ENCODE assay signal across 8 mouse cellular contexts in the genomic region with DNA sequence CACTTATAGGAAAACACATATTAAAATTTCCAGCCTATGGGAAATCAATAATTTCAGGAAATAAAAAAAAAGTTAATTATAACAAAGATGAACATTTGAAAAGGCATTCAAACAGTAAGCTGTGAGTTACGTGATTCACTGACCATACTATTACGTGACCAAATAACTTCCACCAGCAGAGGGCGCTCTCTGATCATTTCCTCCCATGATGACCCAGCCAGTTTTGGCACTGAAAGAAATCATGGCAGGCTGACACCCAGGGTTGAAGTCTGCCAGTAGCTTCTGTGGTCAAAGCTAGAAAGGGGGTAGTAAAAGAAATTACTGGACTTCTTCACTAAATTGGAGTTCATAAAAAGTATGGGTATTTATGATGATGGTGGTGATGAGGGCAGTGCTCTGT. TPM values are rescaled to one million over a fixed set of nuclear protein-coding genes. Genes with fewer than 3 reads are reported as not detected.
DNase-seq lines count a peak whose midpoint lies in the region; ATAC-seq lines count a peak whose summit lies in the region.
"Had no signal": no experiment of that assay in that cellular context is flagged by ENCODE, and none has a peak within 500 bp of the region (broad histone marks: within the 10 kb centered on the region; RNA-seq: fewer than 3 reads in every experiment).

No protein-coding gene starts in this region.

- no peaks in the 10 kb centered on the region for H3K9me3 ChIP-seq in forebrain, embryonic 14.5 days (replicated peaks; ENCODE audit: control insufficient read depth, low read length)
- H3K9me3 ChIP-seq in hindbrain, embryonic 11.5 days (ENCODE audit: control insufficient read depth, low read length) = no peaks in the 10 kb centered on the region
- no peaks in the 10 kb centered on the region for H3K9me3 ChIP-seq in midbrain, embryonic 16.5 days (replicated peaks; ENCODE audit: control insufficient read depth, low read length, poor library complexity, severe bottlenecking)

- H3K4me1 ChIP-seq in forebrain, embryonic 14.5 days (ENCODE audit: control insufficient read depth, insufficient read depth, low read length) = peaks cover 9% of the 10 kb centered on the region; the same call in 1 of the 2 replicates
- no peaks in the 10 kb centered on the region for H3K4me1 ChIP-seq in hindbrain, embryonic 11.5 days (replicated peaks; ENCODE audit: control insufficient read depth, insufficient read depth, low read length)
- H3K4me1 ChIP-seq in midbrain, embryonic 16.5 days (ENCODE audit: control insufficient read depth, insufficient read depth, low read length) = peaks cover 8% of the 10 kb centered on the region

- H3K4me2 ChIP-seq in forebrain, embryonic 14.5 days (ENCODE audit: low read length) = no peak overlapping the region
- H3K4me2 ChIP-seq in hindbrain, embryonic 11.5 days (replicated peaks; ENCODE audit: low read depth, low read length) = no peak overlapping the region
- no peak overlapping the region for H3K4me2 ChIP-seq in midbrain, embryonic 16.5 days (ENCODE audit: low read length)

- intact Hi-C loops in left cerebral cortex, postnatal 10 days (cut with DNase I) = loop anchor here (1.0 kb wide), 1 partner anchor 283 kb away; no protein-coding TSS in a partner anchor

- H3K36me3 ChIP-seq in forebrain, embryonic 14.5 days (ENCODE audit: control insufficient read depth, insufficient read depth, low read length) = no peaks in the 10 kb centered on the region
- no peaks in the 10 kb centered on the region for H3K36me3 ChIP-seq in hindbrain, embryonic 11.5 days (ENCODE audit: control insufficient read depth, insufficient read depth, low read length)
- no peaks in the 10 kb centered on the region for H3K36me3 ChIP-seq in midbrain, embryonic 16.5 days (ENCODE audit: control insufficient read depth, insufficient read depth, low read length)

- peak; percentile 30 for DNase-seq in MN1 (ENCODE audit: low spot score)
- DNase-seq in c-Kit-negative CD71-positive TER-119-positive erythroid progenitor cells, embryonic 14.5 days (ENCODE audit: low read depth, low spot score) = peak; percentile 38
- DNase-seq in forebrain, embryonic 14.5 days (ENCODE audit: low spot score) = peak; percentile 85
- DNase-seq in hindbrain, embryonic 11.5 days (ENCODE audit: low spot score) = peak; percentile 93
- peak; percentile 77 to 85 for DNase-seq in left cerebral cortex, postnatal 10 days (ENCODE audit: extremely low spot score in 1 of 2, low spot score in 2 of 2)
- DNase-seq in spleen, postnatal 36 days (ENCODE audit: low spot score in 2 of 2) = peak; percentile 53 to 70

- H3K9ac ChIP-seq in forebrain, embryonic 14.5 days (ENCODE audit: low read length) = no peak overlapping the region
- H3K9ac ChIP-seq in hindbrain, embryonic 11.5 days (ENCODE audit: low read depth, low read length) = no peak overlapping the region
- H3K9ac ChIP-seq in midbrain, embryonic 16.5 days (ENCODE audit: low read depth, low read length) = no peak overlapping the region

- ATAC-seq in forebrain, embryonic 14.5 days = peak; percentile 45
- no peak for ATAC-seq in hindbrain, embryonic 11.5 days (ENCODE audit: low FRiP score)
- ATAC-seq in midbrain, embryonic 16.5 days = peak; percentile 53; the same call in 1 of the 2 replicates

- no peak overlapping the region for H3K27ac ChIP-seq in forebrain, embryonic 14.5 days (ENCODE audit: low read depth, low read length)
- H3K27ac ChIP-seq in hindbrain, embryonic 11.5 days (ENCODE audit: low read depth, low read length) = no peak overlapping the region
- no peak overlapping the region for H3K27ac ChIP-seq in midbrain, embryonic 16.5 days (ENCODE audit: low read length)
- H3K27ac ChIP-seq: macrophage had no signal

- H3K4me3 ChIP-seq in forebrain, embryonic 14.5 days (ENCODE audit: low read depth, low read length) = no peak overlapping the region
- H3K4me3 ChIP-seq in hindbrain, embryonic 11.5 days (ENCODE audit: low read depth, low read length) = no peak overlapping the region
- no peak overlapping the region for H3K4me3 ChIP-seq in midbrain, embryonic 16.5 days (ENCODE audit: low read depth, low read length)

- WGBS in forebrain, embryonic 14.5 days = 7% methylated on average over 3 of the region's 3 CpGs
- WGBS in hindbrain, embryonic 11.5 days = 9% methylated on average over 3 of the region's 3 CpGs
- WGBS in midbrain, embryonic 16.5 days = 6% methylated on average over 3 of the region's 3 CpGs

- H3K27me3 ChIP-seq in forebrain, embryonic 14.5 days (replicated peaks; ENCODE audit: control insufficient read depth, insufficient read depth, low read length) = no peaks in the 10 kb centered on the region
- no peaks in the 10 kb centered on the region for H3K27me3 ChIP-seq in hindbrain, embryonic 11.5 days (ENCODE audit: control insufficient read depth, insufficient read depth, low read length)
- H3K27me3 ChIP-seq in midbrain, embryonic 16.5 days (ENCODE audit: control insufficient read depth, insufficient read depth, low read depth, low read length) = no peaks in the 10 kb centered on the region

RNA-seq across cellular contexts. Expression of a gene that starts 33.1 kb away (rescaled TPM):
- 5.6 and 8.4 TPM in 2 replicates for polyA plus RNA-seq in forebrain, embryonic 14.5 days (2014; fragmentation: Nextera tagmentation; extraction: Ambion mirVana)
- 6.3 and 8.4 TPM in 2 replicates for polyA plus RNA-seq in hindbrain, embryonic 11.5 days (2014; fragmentation: Nextera tagmentation; extraction: Ambion mirVana)
- total RNA-seq in left cerebral cortex, postnatal 10 days (2021) = 100 to 1,000 TPM; 189 to 191 TPM
- polyA plus RNA-seq in midbrain, embryonic 16.5 days (2015; fragmentation: Nextera tagmentation; extraction: Ambion mirVana) = 9.6 and 10.8 TPM in 2 replicates
- polyA plus RNA-seq: macrophage had no signal

Comparison
In these comparisons a context has a peak if more than half of its experiments do, and no peak if none do; other contexts are left out.
1. DNase-seq: peak in every context shown above with its lines; median percentile 93 in hindbrain, embryonic 11.5 days; 85 in forebrain, embryonic 14.5 days; 81 in left cerebral cortex, postnatal 10 days; 62 in spleen, postnatal 36 days; 38 in c-Kit-negative CD71-positive TER-119-positive erythroid progenitor cells, embryonic 14.5 days; 30 in MN1.